Mouse (Mus musculus): ENCODE measurements around the gene Olfr316.

- TF ChIP-seq CTCF (IDR thresholded peaks at IDR 0.05; ENCODE audit: borderline replicate concordance, control insufficient read depth, extremely low read depth, insufficient read depth, low read length, poor library complexity), result no peak
- no peak for TF ChIP-seq POLR2A (IDR thresholded peaks at IDR 0.05; ENCODE audit: control insufficient read depth, extremely low read depth, insufficient read depth, low read length, poor library complexity)
Measured at GRCm38 (mm10) chr11:58733372-58733771, 19.2 kb upstream of the Olfr316 start.

All from thymus, adult 2 months (tissue).